Mouse (Mus musculus): ENCODE data around the gene Arf5.

The Arf5 gene

DNA sequence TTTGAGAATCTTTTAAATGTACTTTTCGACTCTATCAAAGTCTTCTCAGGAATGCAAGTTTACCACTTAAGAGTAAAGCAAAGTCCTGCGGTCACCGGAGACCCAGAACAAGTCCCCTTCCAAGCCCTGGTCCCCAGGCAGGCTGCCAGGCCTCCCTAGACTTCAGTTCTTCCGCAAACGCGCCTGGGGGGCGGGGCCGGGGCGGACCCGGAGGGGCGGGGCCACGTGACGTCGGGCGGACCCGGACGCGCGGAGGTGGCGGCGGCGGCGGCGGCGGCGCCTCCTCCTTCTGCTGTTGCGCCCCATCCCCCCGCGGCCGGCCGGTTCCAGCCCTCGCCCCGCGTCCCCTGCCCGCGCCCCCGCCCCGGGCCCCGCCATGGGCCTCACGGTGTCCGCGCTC is at the start of gene Arf5:
Gene Arf5, plus strand, starts transcription at position 248 of the 400 bp plus-strand sequence.
- DNase-seq = peak; percentile 99

- DNase-seq = no peak
Observed at GRCm38 (mm10) chr6:28381983-28382382, 41.4 kb upstream of the Arf5 start.

DNA sequence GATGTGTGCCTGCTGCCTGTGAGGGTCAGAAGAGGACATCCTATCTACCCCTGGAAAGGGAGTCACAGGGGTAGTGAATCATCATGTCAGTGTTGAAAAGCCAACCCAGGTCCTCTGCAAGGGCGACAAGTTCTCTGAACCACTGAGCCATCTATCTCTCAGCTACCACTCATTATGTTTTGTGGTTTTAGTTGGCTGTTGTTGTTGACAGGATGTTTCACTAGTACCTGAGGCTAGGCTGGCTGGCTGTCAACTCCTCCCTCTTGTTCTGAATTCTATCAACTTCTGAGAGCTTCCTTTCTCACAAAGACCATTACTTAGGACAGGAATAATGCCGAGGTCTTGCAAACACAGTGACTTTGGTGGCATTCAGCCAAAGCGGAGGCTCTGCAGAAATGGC is 38.2 kb upstream of the Arf5 start:
- no peak for DNase-seq

DNA sequence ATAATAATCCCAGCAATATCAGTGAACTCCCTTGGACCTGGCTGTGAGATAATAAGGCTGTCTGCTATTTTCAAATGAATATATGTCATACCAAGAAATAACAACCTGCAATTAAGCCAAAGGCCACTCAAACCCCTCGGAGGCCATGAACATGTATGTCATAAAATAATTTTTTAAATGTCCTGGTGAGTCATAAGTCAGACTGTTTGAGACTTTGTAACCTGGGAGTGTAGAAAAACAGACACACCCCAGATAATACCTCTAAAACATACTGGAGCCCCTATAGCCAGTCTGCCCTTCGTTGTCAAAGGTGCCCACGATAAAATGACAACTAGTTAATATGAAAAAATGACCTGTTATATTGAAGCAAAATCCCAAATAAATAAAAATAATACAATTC is 34.3 kb upstream of the Arf5 start:
- DNase-seq = no peak

DNA sequence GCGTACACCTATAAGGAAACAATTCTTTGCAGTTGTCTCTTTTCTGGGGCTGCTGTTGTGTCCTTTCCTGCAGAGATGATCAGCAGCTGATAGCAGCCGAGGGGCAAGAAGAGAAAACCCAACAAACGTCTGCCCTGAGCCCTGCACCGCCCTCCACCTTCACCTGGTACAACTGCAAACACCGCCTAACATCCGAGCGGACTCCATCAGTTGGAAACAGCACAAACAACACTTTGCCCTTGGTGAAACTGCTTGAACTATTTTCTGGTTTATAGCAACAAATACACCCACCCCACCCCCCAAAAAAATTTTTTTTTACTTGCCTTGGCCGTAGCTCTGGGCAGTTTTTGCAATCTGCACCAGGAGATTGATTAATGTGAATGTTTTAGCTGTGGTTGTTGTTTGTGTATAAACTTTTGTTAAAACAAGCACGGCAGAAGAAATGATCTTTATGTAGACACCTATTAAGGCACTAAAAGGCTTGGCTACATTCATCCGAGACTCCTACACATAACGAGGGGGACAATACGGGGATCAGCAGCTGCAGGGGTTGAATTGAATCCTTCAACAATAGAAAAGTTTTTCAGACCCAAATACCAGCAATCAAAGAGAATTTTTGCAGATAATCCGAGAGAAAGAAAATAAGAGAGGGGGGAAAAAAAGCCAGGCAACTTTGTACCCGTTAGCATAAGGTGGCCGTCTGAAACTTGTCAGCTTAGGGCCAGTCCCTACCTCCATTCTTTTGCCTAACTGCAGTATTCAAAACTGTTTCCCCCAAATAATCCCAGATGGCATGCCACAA is 27.1 kb upstream of the Arf5 start:
- no peak for DNase-seq

GRCm38 (mm10) chr6:28396853-28397457 is 26.4 kb upstream of the Arf5 start:
- peak; percentile 21 for DNase-seq

GRCm38 (mm10) chr6:28397681-28398203 is 25.6 kb upstream of the Arf5 start, which contains the start of gene Zfp800:
Zfp800 (minus strand) TSS chr6:28398005.
- DNase-seq = peak; percentile 30

DNA sequence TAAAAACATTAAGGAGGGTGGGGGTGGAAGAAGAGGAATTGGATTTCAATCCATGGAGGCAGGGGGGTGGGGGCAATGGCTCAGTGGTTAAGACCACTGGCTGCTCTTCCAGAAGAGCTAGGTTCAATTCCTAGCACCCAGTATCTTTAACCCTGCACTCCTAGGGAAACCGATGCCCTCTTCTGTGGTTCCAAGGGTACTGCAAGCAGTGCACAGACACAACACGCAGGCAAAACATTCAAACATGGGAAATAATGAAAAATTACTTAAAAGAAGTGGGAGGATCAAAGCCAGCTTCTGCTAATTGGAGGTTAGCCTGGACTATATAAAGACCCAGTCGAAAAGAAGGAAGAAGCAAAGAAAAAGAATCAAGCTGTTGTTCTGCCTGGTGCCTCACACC is 24.6 kb upstream of the Arf5 start:
- no peak for DNase-seq

GRCm38 (mm10) chr6:28399791-28400190 is 23.6 kb upstream of the Arf5 start:
- no peak for DNase-seq

GRCm38 (mm10) chr6:28410053-28410452 is 13.3 kb upstream of the Arf5 start:
- peak; percentile 65 for DNase-seq

- DNase-seq = no peak
Observed at GRCm38 (mm10) chr6:28411236-28411635, 12.1 kb upstream of the Arf5 start.

DNA sequence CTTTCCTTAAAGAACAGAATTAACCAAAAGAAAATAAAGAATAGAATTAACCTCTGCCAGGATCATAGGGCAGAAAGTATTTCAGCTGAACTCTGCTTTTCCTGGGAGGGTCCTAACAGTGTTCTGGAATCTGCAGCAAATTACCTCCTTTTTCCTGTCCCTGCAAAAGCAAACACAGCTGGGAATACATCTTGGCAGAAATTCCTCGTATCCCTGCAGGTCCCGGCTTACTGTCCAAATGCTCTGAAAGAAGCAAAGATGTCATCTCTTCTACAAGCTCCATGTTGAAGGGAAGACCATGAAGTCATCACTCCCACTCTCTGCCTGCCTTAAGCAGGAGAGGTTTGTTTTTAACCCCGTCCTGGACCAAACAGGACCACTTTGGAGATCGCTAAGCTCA is 6.4 kb upstream of the Arf5 start:
- DNase-seq = peak; percentile 14

DNA sequence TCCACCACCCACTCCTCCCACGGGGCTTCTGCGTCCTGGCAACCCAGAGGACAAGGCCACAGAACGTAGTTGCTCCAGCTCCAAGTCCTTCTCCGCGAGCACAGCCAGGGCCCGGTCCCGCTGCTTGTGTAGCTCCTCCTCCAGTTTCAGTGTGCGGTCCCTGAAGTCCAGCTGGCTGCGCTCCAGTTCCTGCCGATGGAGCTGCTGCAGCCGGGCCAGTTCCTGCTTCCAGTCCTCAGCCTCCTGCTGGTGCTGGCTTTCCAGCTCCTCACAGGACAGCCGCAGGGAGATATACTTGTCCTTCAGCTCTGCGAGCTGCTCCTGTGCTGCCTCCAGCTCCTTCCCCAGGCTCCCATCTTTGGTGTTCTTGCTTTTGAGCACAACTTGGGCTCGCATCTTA is 4.9 kb upstream of the Arf5 start:
- peak; percentile 95 for DNase-seq

- peak; percentile 16 for DNase-seq
Observed at GRCm38 (mm10) chr6:28419673-28420072, 3.7 kb upstream of the Arf5 start.

GRCm38 (mm10) chr6:28420361-28420760 is 3.0 kb upstream of the Arf5 start:
- peak; percentile 14 for DNase-seq

DNA sequence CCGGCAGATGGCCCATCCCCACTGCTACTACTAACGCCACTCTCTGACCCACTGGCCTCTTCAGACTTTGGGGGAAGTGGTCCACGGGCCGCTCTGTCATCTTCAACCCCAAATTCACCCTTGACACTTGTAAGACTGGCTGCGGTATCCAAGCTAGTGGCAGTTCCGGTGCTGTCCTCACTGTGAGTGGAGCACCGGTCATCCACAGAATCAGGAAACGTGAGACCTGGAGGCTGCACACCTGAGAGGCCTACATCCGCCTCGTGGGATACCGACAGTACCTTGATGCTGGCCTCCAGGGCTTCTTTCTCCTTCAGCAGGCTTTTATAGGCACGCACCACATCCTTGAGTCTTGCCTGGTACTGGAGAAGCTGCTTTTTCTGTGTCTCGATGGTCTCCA is 2.5 kb upstream of the Arf5 start:
- DNase-seq = peak; percentile 17

DNA sequence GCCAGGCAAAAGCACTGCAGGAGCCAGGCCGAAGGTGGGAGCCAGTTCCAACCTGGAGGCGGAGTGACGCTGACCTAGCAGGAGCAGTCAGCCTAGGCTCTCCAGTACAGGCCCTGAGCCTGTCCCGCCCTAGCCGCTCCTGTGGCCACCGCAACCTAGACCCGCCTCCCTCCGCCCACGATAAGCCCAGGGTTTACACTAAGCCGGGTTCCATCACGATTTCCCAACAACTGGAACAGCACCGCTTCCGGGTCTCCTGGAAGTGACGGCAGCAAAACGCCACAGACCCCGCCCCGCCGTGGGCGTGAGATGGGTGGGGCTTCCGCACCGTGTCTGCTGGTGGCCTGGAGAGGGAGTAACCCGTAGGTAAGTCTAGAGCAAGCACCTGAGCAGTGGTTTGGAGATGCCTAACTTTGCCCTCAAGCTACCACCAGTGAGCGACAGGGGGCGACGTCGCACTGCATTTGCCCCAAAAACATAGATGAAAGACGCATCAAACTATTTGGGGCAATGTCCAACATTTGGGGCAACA is 1.8 kb upstream of the Arf5 start:
- DNase-seq = peak; percentile 97

- DNase-seq = peak; percentile 11
Observed at GRCm38 (mm10) chr6:28422651-28423290, 589 bp upstream of the Arf5 start.

GRCm38 (mm10) chr6:28423767-28424695 is 671 bp downstream of the Arf5 start:
- peak; percentile 73 for DNase-seq

- no peak for DNase-seq
Observed at GRCm38 (mm10) chr6:28425019-28425418, 1.7 kb downstream of the Arf5 start.

DNA sequence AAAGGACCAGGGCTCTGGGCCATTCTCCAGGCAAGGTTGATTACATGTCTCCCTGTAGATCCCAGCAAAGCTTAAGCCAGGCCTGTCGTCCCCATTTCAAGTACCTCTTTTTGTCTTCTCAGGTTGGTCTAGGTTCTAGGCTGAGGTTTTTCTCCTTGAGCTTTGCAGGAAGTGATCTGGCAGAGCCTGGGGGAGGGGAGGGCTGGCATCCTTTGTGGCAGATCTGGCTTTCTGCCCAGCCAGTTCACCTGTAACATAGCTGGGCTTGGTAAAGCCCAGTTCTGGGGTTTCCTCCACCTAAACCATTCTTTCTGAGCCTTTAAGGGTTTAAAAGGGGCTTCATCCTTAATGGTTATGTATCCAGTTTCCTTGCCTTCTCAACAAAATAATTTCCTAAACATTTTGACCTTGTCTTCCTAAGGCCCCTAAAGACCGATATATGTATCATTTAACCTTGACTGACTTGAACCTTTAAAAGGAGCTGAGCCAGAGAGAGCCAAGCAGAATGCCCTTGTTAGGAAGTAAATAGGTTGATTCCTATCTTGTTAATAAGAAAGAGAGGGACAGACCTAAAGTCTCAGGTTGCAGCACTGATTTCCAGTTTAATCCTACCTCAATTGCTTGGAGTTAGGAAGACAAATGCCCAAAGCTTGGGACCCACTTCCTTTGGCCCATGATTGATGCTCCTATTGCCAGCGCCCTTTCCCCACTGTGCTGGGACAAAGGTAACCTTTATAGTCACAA is 3.9 kb downstream of the Arf5 start, which contains the start of gene Fscn3:
Gene Fscn3, plus strand, starts transcription at position 694 of the 744 bp plus-strand sequence.
- DNase-seq = peak; percentile 54

All from kidney, postnatal 10 days (tissue).